Mouse (Mus musculus) liver, embryonic 14 days (tissue): ENCODE measurements around the gene Gipr. TPM values are rescaled to one million over a fixed set of nuclear protein-coding genes. Genes with fewer than 3 reads are reported as not detected.

Source experiments
- polyA plus RNA-seq: library from polyadenylated mRNA; depleted of rRNA; stranded (reverse); fragments of >200 nt; gene quantifications from 2 replicates; pipeline ENCODE4 v1.2.3, GENCODE M21; 2012; rRNA removed

The Gipr gene
- polyA plus RNA-seq, result 0.14 and 0.16 TPM in 2 replicates

DNA sequence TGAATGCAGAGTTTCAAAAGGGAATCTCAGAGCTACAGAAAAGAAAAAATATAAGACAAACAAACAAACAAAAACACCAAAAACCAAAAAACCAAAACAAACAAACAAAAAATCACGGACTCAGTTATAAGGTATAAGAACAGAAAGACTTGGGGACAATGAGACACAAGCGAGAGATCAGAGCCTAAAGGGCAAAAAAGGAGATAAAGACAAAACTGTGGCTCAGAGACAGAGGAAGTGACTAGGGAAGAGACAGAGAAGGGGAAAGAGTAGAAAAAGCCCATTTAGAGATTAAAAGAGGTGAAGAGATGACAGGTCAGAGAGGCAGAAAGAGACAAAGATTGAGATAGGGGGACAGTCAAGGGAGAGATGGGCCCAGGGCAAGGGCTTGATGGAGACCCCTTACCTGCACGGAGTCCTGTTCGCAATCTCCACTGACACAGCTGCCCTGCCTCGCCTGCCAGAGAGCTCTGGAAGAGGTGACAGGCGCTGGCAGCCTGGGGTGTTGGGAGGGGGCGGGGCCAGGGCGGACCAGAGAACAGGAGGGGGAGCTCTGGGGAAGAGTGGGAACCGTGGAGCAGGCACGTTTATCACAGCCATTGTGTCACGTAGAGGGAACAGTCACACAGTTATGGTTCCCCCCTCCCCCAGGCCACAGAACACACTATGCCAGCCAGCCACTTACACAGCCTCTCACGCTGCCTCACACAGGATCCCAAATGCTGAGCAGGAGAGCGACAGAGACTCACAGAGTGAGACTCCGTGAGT is at the start of gene Gipr:
Gipr (minus strand) TSS at position 472 of the 768 bp plus-strand sequence.

DNA sequence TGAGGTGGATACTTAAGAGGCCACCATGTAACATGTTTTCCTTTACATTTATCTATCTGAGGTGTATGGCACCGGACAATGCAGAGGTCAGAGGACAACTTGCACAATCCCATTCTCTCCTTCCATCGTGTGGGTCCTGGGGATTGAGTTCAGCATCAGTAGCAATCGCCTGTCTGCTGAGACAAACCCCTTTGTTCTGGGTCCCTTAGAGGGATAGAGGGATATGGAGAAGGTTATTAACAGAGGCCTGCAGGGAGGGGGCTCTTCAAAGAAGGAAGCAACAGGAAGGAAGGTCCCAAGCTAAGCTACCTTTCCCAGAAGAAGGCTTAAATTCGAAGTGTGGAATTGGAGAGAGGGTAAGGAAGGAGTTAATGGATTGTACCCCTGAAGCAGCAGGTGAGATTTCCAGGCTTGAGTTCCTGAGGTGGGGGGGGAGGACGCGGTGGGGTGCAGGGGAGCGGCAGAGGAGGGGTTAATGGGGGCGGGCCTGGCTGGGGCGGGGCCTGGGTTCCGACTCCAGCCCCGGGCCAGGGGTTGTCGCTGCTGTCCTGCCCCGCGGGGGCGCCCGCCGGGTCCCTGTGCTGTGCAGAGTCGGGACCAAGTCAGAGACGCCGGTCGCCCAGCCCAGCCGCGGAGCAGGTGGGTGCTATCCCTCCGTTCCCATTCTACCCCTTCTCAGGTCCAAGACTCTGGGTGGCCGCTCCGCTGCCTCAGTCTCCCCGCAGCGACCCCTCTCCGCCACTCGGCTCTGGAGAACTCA is 46.2 kb upstream of the Gipr start, which contains the start of gene Gpr4:
Gpr4 (plus strand) TSS at position 543 of the 760 bp plus-strand sequence.

DNA sequence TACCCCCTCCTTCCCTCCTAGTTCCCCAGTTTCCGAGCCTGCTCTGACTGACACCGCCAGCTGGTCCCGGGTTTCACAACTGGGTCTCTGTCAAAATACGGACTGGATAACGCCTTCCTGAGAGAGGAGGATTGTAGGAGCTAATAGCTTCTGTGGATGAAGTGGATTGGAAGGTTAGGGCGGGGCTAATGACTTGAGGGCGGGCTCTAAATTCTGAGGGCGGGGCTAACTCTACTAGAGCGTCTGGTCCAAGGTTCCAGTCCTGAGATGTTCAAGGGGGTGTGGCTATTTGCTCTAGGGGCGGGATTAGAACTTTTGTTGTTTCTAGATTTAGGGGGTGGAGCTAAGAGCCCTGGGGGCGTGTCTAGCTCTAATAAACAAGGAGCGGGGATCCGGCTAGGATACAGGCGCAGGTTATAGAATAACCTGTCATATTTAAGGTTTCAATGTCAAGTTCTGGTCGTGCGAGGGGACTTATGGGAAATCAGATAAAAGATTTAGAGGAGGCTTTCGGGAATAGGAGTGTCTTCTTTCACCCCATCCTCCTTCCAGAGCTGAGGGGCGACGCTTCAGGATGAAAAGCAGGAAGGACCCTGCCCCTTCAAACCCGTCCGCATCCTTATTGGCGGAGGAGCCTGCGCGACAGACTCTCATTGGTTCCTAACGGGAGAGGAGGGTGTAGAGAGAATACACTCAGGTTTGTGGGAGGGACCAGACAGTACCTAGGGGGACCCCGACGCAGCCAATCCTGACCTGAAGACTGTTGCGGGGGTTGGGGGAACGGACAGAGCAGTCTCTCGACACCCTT is 10.0 kb upstream of the Gipr start, which contains the start of gene Eml2:
Eml2 (plus strand) TSS at position 714 of the 808 bp plus-strand sequence.

DNA sequence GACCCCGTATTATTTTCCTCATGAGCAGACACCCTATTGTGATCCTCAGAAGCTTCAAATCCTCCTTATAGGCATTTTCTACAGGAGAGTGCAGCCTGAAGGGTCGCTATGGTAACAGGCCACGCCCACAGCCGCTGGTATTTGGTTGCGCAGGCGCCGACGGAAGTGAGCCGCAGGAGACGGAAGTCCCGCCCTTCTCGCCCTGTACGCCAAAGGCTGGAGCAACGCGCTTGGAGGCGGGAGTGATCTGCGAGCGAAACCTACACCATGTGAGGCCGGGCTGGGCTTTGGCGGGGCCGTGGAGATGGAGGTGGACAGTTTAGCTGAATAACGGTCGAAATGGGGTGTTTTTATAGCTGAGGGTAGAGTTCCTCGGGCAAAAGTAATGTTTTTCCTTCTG is 16.3 kb downstream of the Gipr start, which contains the start of gene Snrpd2:
Snrpd2 (plus strand) TSS at position 97 of the 400 bp plus-strand sequence.

DNA sequence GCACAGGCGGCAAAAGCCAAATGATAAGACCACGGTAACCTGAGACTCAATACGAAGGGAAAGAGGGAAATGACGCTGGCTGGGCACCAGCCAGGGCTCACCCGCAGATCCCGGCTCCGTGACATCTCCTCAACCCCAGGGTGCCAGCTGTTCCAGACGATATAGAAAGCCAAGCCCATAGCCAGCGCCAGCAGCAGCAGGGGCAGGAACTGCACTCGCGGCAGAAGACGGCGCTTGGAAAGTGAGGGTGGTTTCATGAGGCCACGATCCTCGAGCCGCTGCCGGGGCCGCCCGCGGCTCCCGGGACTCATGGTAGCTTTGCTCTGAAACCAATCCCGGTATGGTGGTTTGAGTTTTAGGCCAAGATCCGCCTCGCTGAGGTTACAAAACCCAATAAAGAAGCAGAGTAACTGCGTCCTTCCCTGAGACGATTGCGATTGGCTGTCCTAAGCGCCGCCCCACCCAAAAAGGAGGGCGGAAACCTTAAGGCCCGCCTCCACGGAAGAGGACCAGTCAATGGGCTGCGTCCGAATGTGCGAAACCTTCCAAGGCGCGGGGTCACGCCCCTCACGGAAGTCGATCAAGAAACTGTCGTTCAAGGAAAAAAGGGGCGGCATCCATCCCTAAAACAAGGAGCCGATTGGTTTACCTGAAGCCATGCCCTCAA is 16.9 kb downstream of the Gipr start, which contains the start of gene Qpctl:
Qpctl (minus strand) TSS at position 417 of the 667 bp plus-strand sequence.

DNA sequence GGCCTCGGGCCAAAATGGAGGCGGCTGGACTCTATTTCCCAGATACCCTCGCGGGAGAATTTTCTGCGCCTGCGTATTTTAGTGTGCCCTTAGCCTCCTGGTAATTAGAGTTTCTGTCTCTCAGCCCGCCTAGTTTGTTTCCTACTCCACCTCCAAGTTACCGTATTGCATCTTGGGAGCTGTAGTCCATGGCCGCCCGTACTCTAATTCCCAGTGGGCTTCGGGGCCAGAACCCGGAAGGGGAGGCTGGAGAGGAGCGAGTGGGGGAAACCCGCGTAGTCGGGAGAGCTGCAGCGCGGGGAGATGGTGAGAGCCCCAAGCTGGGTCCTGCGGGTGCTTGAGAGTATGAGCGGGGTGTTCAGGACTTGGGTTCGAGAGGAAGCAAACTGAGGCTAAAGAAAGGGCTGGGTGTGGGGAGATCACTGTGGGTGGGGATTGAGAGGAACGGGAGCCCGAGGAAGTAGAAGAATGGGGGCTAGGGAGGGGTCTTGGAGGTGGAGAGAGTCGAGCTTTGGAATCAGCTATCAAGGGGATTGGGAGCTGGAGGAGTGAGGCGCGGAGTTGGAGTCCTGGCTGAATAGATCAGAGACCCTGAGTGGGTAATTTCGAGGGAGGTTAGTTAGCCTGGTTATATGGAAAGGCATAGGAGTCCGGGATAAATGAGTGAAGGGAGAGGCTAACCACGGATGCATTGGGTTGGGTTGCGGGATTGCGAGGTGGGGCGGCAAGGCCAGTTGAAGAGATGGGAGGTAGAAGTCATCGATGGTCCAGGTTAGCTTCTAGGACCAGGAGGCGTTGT is 46.1 kb downstream of the Gipr start, which contains the start of gene Fbxo46:
Fbxo46 (plus strand) TSS at position 229 of the 799 bp plus-strand sequence.

DNA sequence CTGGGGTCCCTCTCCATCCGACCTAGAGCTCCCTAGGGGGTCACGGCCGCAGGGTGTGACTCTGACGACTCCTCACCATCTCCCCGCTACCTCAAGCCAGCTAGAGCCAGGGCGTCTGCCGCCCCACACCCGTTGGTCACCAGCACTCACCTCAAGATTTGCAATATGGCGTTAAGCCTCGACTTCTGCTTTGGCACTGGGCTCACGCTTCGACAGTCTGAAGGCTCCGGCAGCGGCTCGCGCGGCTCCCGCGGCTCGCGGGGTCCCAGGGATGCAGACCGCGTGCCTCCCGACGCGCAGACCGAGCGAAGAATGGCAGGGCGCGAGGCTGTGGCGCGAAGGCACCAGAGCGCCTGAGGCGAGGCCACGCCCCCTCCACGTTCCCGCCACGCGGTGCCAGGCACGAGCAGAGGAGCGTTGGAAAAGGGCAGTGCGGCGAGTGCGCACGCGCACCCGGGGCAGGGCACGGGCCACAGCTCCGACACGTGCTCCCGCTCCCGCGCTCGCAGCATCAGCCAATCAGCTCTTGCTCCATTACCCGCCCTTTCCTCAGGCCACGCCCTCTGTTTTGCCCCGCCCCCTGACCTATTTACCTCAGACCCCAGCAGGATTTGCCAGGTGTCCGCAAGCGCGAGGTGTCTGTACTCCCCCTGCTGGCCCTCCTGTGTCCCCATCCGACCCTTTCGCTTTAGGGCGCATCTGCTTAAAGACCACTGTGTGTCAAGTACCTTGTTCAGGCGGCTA is 47.7 kb downstream of the Gipr start, which contains the start of gene Gm4969:
Gm4969 (minus strand) TSS at position 341 of the 744 bp plus-strand sequence.

Other genes with a start within 250 kb of the Gipr start
- gene Nova2, start 240.2 kb downstream of the Gipr start, polyA plus RNA-seq, result 0.10 and 0.13 TPM in 2 replicates
- gene Nanos2, start 178.7 kb downstream of the Gipr start, polyA plus RNA-seq, result not detected in 2 replicates
- gene Mypop, start 174.9 kb downstream of the Gipr start, polyA plus RNA-seq, result 0.16 and 0.21 TPM in 2 replicates
- gene Irf2bp1, start 162.1 kb downstream of the Gipr start, polyA plus RNA-seq, result 6.5 and 6.7 TPM in 2 replicates
- gene Foxa3, start 142.6 kb downstream of the Gipr start, polyA plus RNA-seq, result 11.8 and 13.7 TPM in 2 replicates
- gene Sympk, start 141.8 kb downstream of the Gipr start, polyA plus RNA-seq, result 22.5 and 27.5 TPM in 2 replicates
- not detected in 2 replicates for gene Rsph6a, start 111.4 kb downstream of the Gipr start, polyA plus RNA-seq
- 15.6 and 16.4 TPM in 2 replicates for gene Dmwd, start 89.9 kb downstream of the Gipr start, polyA plus RNA-seq
- 14.9 and 19.8 TPM in 2 replicates for gene Dmpk, start 82.3 kb downstream of the Gipr start, polyA plus RNA-seq
- 2.7 and 2.9 TPM in 2 replicates for gene Six5, start 71.5 kb downstream of the Gipr start, polyA plus RNA-seq
- gene Gm4969, start 47.8 kb downstream of the Gipr start, polyA plus RNA-seq, result 0.15 and 0.22 TPM in 2 replicates
- gene Fbxo46, start 46.3 kb downstream of the Gipr start, polyA plus RNA-seq, result 2.0 and 2.3 TPM in 2 replicates
- gene Qpctl, start 16.8 kb downstream of the Gipr start, polyA plus RNA-seq, result 2.0 and 2.1 TPM in 2 replicates
- 71.6 and 72.1 TPM in 2 replicates for gene Snrpd2, start 16.4 kb downstream of the Gipr start, polyA plus RNA-seq
- 6.7 and 7.0 TPM in 2 replicates for gene Eml2, start 10.3 kb upstream of the Gipr start, polyA plus RNA-seq
- 0.33 TPM in 2 replicates for gene Gpr4, start 46.4 kb upstream of the Gipr start, polyA plus RNA-seq
- 8.3 and 8.6 TPM in 2 replicates for gene Opa3, start 62.2 kb upstream of the Gipr start, polyA plus RNA-seq
- 35.5 and 39.5 TPM in 2 replicates for gene Vasp, start 105.7 kb upstream of the Gipr start, polyA plus RNA-seq
- gene Ppm1n, start 113.9 kb upstream of the Gipr start, polyA plus RNA-seq, result 0.03 TPM in 1 of 2 replicates, not detected in the other
- gene Rtn2, start 116.5 kb upstream of the Gipr start, polyA plus RNA-seq, result 2.9 and 3.9 TPM in 2 replicates
- 0.06 and 0.07 TPM in 2 replicates for gene Fosb, start 143.9 kb upstream of the Gipr start, polyA plus RNA-seq
- 8.6 and 9.6 TPM in 2 replicates for gene Ercc1, start 178.7 kb upstream of the Gipr start, polyA plus RNA-seq
- gene Cd3eap, start 193.4 kb upstream of the Gipr start, polyA plus RNA-seq, result 7.3 and 7.5 TPM in 2 replicates
- 1.7 and 1.9 TPM in 2 replicates for gene Ppp1r13l, start 193.6 kb upstream of the Gipr start, polyA plus RNA-seq
- 9.9 and 11.5 TPM in 2 replicates for gene Ercc2, start 215.9 kb upstream of the Gipr start, polyA plus RNA-seq
- 0.16 and 0.23 TPM in 2 replicates for gene Klc3, start 238.0 kb upstream of the Gipr start, polyA plus RNA-seq
- 0.14 and 5.3 TPM in 2 replicates for gene Ckm, start 238.6 kb upstream of the Gipr start, polyA plus RNA-seq